Mouse (Mus musculus) liver, embryonic 14.5 days (tissue): ENCODE measurements around the gene P2ry2.

ENCODE experiments used
- CTCF ChIP-seq: IDR thresholded peaks from 2 replicates; pipeline ENCODE4 v1.5.1; 2016; ENCODE audit warnings: antibody characterized with exemption, low read depth, control low read depth
- EP300 ChIP-seq: IDR thresholded peaks from 2 replicates; pipeline ENCODE4 v1.6.1; 2016; ENCODE audit warnings: antibody characterized with exemption, low read depth

- no peak for TF ChIP-seq CTCF
- no peak for TF ChIP-seq EP300
These were observed 44.6 kb upstream of the P2ry2 start for GRCm38 (mm10) chr7:101057309-101057708.
